Mouse (Mus musculus): ENCODE results near the gene Serpinb1b.
A peak's percentile ranks its signal among the peaks of the same experiment; 100 is the strongest.
"Not testable (repeated sequence)": the region's sequence is repeated elsewhere in the genome, so short reads cannot be mapped to it uniquely, and the experiment has no call there.

Gene Serpinb1b

DNA sequence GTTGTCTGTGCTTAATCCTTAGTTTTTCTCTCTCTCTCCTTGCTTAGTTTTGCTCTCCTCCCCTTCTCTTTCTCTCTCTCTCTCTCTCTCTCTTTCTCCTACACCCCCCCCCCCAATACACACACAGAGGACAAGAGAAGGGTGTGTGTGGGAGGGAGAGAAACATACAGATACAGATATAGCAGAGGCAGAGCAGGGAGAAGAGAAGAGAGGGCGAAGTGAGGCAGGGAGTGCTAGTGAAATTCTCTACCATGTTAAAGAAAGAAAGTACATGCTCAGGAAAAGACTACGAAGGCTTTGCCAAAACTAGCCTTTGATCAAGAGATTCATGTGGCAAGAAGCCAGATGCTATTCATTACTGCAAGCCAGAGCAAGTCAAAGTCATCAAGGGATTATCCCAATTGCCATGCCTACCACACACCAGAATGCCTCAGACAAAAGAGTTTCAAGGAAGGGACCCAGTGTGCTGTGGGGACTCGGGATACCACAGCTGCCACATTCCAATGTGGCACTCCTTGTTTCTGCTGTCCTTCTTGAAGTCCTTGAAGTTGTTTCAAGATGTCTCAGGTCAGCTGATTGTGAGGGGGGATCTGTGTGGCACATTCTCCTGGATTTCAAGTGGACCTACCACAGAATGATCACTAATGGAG is at the start of gene Serpinb1b:
Gene Serpinb1b (plus strand): TSS at position 520 of the 650 bp plus-strand sequence.
- no peak for DNase-seq (ENCODE audit: low spot score in 2 of 2)

DNA sequence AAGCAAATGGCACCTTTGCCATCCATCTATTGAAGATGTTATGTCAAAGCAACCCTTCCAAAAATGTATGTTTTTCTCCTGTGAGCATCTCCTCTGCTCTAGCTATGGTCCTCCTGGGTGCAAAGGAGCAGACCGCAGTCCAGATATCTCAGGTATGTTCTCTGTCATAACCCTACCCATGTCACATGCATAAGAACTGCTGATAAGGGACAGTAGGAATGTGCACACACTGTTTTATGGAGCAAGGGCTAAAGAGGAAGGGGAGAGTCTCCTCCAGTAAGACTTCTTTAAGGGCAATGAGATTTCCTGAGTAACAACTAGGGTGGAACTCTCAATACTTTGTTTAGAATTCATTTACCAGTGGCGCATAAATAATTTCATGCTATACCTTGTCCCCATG is 48.9 kb upstream of the Serpinb1b start:
- not testable (repeated sequence) for DNase-seq (ENCODE audit: low spot score in 2 of 2)

DNA sequence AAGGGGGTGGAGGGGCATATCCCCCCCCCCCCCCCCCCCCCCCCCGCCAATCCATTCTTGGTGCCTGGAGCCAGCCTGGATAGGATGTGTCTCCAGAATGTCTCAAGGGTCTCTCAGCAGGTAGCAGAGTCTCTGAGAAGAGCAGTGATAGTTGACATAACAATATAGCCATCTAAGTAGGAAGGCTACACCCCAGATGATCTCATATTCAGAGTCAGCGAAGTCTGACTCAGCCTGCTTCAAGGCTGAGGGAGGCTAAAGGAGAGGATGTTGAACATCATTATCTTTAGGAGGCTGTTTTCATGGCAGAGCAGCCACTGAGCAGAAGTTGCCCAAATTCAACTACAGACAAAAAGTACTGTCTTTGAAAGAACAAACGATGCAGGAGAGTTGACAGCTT is 48.1 kb upstream of the Serpinb1b start:
- no peak for DNase-seq (ENCODE audit: low spot score in 2 of 2)

DNA sequence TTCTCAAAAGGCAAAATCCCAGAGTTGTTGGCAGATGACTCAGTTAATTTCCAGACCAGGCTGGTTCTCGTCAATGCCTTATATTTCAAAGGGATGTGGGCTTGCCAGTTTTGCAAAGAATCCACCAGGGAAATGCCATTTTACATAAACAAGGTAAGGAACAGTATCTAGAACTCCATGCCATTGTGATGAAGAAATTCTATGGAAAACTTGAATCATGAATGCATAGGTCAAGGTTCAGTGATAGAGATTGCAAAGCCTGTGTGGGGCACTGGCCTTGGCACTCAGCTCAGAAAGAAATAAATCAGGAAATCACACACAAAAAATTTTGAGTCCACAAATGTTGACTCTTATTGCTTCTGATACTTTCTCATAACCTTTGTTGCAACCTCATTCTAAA is 42.9 kb upstream of the Serpinb1b start:
- DNase-seq (ENCODE audit: low spot score in 2 of 2): no peak

DNA sequence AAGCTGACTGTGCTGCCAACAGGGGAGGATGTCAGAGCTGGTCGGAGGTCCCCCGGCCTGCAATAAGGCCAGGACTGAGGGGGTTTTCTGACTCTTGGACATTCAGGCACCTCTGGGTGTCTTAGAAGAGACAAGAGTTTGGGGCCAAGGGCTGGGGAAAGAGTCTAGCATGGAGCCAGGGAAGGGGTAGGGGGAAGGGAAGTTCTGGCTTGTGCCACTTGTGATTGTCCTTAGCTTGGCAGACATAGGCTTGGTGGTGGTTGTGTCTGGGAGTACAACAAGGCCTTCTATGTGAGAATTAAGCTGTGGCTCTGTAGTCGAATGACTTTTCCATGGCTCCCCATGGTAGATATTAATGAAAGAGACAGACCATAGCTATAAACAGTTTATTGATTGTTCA is 34.8 kb upstream of the Serpinb1b start:
- no peak for DNase-seq (ENCODE audit: low spot score in 2 of 2)

DNA sequence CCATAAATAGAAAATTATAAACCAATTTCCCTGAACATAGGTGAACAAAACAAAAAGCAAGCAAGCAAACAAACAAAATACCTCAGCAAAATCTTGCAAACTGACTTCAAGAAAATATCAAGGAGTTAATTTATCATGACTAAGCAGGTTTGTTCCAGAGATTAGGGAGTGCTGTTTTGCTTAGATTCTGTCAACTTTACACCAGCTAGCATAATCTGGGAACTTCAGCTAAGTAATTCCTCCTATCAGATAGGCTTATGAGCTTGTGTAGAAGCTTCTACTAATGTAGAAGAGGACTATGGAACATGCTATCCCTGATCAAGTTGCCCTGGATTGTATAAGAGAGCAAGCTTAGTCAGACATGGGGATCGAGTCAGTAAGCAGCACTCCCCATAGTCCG is 31.1 kb upstream of the Serpinb1b start:
- no peak for DNase-seq (ENCODE audit: low spot score in 2 of 2)

DNA sequence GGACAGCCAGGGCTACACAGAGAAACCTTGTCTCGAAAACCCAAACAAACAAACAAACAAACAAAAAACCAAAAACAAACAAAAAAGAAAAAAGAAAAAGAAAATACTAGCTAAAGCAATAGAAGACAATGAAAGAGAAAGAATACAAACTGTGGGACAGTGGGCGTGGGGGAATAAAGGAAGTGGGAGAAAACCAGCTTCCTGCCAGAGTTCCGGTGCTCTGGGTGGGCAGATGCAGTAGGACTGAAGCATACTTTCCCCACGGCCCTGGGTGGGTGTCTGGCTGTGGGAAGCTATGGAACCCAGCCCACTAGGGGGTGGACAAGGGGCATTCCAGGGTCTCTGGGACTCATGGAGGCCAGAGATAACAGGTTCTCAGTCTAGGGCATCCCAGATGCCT is 30.2 kb upstream of the Serpinb1b start:
- no peak for DNase-seq (ENCODE audit: low spot score in 2 of 2)

DNA sequence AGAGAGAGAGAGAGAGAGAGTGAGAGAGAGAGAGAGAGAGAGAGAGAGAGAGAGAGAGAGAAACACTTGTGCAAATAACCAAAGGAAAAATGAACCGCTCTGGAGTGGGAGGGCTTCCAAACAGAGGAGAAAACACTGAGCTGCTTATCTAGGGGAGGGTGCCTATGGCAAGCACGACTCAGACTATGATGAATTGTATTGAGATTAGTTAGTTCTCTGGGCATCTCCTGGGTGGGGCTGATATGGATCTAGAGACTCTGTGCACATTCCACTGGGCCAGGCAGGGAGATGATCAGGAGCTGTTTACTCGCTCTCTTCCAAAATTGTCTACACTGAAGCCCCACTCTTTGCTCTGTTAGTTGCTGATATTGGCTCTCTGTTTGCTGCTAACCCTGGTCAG is 26.7 kb upstream of the Serpinb1b start:
- no peak for DNase-seq (ENCODE audit: low spot score in 2 of 2)

DNA sequence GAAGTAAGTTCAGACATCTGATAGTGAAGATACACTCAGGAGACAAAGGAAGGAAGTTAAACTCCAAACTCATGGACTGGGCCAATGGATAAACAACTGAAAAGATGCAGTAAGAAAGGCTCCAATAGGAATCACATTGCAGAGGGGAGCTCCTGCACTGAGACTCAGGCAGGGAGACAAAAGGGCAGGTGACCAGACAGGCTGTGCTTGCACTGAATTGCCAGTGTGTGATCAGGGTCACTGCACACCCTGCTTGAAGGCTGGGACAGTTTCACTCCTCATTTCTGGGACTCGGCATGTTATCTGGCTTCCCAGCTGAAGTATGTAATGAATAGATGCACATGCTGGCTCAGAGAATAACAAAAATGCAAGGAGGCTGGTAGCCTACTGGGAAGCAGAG is 15.3 kb upstream of the Serpinb1b start:
- DNase-seq (ENCODE audit: low spot score in 2 of 2): no peak

DNA sequence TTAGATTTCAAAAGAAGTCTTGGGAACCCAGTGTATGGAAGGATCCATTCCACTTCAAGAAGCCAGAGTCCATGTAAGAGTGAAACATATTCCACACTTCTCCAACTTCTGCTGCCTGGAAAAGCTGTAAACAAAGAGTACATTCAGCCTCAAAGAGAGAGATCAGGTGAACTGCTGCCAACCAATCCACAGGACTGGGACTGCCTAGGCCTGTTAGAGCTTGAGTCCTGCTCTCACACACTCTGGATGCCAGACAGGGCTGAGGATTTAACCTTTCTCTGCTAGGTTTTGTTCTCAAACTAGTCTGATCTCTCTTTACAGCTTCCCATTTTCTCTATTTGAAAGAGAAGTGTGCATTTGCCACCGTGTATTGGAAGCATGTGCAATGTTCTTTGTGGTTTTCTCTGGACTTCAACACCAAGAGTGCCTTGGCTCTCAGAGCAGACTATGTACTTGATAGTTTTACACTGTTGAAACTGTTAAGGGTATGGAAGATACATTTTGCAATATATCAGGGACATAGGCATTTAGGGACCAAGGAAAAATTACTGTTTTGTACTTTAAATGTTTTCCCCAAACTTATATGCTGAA is 10.9 kb upstream of the Serpinb1b start:
- no peak for DNase-seq (ENCODE audit: low spot score in 2 of 2)

DNA sequence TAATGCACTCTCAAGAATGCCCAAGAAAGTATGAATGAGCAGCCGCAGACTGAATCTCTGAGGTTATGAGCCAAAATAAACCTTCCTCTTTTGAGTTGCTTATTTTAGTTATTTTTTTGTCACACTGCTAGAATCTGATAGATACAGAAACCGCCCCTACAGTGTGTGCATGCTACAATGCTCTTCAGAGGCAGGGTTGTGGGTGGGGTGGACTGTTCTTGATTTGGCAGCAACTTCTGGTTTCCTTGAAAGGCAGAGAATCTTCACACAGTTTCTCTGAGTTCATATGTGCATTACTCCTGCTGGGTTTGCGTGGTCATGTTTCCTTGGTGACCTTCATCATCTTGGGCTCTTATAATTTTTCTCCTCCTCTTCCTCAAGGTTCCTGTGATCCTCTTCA is 10.2 kb upstream of the Serpinb1b start:
- no peak for DNase-seq (ENCODE audit: low spot score in 2 of 2)

DNA sequence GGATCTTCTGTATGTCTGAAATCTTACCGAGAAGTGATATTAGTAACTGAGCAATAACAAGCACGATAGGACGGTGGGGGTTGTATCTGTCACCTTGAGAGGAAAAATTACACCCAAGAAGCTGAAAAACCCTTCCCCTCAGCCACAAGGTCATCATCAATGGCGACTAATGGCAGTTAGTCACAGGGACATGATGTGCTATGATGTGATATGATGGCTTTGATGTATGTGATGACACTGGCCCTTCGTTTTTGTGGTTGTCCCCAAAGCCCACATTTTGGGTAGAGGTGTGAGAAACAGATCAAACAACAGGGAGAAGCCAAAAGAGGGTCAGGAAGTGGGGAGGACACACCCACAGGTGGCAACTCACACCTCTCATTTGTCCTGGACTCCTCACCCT is 6.6 kb upstream of the Serpinb1b start:
- no peak for DNase-seq (ENCODE audit: low spot score in 2 of 2)

DNA sequence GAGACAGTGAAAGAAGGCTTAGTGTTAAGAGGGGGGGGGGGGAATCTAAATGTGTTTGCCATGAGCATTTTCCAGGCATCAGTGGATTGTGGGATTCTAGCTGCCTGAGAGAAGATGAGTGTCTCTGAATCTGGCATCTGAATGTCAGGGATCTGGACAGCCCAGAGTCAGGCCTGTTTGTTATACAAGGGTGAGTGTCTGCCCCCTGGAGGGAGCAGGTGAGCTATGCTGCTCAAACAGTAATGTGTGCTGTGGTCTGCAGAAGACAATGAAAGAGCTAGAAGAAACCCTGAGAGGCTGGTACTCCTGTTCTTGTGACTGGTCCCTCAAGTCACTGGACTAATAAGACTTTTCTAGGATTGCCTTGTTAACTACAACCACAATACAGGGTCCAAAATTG is 4.3 kb upstream of the Serpinb1b start:
- DNase-seq (ENCODE audit: low spot score in 2 of 2): peak in 1 of 2 experiments; percentile 36

DNA sequence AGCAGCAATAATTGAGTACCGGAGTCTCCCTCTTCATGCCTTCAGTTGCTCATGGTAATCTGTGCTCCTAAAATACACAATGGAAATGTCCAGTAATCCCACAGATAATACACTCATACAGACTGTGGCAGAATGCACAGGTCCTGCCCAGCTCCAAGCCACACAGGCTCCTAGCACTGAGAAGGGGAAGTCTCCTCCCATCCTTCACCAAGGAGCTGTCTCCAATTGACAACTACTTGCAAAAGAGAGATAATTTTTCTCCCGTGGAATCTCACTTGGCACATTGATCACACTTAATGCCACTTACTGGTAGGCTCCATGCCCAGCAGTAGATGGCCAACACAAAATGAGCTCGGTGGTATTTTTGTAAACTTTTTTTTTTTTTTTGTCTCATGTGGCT is 2.1 kb upstream of the Serpinb1b start:
- no peak for DNase-seq (ENCODE audit: low spot score in 2 of 2)

DNA sequence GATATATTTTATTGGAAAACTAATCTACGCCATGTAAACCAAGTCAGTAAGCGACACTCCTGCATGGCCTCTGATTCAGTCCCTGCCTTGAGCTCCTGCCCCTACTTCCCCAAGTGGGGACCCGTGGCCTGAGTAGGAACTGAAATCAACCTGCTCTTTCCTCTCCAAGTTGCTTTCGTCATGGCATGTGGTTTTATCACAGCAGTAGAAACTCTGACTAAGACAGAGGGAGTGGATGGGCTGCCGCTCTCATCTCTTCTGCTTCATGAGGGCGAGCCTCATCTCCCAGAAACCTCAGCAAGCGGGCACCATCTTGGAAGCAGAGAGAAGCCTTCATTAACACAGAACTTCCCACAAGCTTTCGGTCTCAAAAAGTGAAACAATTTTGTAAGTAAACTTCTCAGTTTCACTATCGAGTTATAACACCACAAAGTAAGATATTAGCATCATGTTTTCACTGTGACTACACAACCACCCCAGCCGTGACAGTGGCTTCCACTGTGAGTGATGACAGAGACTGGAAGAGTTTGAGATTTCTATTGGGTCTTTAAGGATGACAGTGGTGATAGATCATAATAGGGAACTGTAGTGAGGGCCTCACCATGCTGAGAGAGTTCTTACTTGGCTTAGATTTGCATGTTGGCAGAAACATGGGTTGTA is 1.2 kb upstream of the Serpinb1b start:
- DNase-seq (ENCODE audit: low spot score in 2 of 2): no peak

DNA sequence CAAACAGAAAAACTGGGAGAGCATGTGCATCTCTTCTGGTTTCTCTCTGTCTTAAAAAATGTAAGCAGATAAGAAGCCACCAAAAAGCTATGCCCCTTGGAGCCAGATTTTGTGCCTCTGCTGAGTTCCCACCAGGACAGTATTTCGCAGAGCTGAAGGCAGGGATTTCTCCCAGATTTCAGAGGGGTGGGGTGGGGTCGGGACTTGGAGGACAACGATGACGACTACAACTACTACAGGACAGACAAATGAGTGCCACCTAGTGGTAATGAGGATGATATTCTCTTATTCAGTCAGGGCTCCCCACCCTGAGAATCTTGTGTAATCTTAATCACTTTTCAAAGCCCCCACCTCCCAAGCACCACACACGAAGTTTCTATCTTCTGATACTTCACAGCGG is 1.0 kb downstream of the Serpinb1b start:
- no peak for DNase-seq (ENCODE audit: low spot score in 2 of 2)

DNA sequence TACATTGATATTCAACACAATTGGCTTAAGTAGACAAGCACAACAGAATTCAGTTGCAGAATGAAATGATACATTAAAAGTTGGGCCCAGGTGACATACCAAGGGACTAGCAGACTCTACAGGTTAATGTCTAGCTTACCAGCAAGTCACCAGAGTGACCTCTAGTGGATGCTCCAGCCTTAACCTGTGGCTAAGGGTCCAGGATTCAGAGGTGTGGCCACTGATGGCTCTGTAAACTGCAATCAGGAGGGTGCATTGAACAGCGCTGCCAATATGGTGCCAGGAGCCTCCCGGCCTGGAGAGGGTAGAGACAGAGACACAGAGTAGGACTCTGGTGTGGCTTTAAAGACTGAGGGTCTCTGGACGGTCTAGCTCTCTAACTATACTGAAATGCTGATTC is 2.0 kb downstream of the Serpinb1b start:
- no peak for DNase-seq (ENCODE audit: low spot score in 2 of 2)

DNA sequence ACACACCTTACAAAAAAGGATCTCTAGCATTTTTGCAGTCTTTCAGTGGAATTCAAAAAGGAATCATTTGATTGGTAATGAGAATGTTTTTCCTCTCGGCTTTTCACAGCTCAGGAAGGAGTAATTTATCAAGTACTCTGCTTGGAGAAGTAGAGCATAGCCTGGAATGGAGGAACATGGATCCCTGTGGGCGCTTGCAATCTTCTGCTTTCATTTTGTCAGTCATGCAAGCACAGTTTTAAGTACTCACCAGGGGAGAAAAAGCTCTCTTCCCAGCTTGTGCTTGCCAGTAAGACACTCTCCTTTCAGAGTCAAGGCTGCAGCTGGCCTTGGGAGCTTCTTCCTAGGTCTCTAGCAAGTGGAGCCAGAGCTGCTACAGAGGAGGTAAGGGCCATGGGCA is 5.5 kb downstream of the Serpinb1b start:
- DNase-seq (ENCODE audit: low spot score in 2 of 2): no peak

DNA sequence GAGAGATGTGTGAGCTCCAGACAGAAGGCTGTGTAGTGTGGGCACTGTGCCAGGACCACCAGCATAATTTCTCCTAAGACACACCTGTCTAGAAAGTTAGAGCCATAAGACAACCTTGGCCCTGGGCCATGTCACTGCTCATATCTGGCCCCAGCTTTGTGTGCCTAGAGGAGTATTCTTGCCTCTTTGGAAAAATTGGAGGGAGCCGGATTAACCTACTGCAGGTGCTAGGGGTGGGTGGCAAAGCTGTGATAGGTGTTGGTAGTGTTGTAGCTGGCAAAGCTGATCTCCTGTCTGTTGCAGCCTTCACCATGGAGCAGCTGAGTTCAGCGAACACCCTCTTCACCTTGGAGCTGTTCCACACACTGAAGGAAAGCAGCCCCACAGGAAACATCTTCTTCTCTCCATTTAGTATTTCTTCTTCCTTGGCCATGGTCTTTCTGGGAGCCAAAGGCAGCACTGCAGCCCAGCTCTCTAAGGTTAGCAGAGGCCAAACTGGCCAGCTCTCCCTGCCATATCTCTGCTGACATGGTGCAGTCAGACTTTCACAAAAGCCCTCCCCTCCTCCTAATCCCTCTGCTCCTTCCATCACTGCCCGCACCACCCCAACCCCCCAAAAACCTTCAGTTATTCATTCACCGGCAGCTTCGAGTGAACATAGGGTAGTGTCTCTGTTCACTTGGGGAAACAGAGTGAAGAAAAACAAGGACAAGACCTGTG is 6.8 kb downstream of the Serpinb1b start:
- no peak for DNase-seq (ENCODE audit: low spot score in 2 of 2)

DNA sequence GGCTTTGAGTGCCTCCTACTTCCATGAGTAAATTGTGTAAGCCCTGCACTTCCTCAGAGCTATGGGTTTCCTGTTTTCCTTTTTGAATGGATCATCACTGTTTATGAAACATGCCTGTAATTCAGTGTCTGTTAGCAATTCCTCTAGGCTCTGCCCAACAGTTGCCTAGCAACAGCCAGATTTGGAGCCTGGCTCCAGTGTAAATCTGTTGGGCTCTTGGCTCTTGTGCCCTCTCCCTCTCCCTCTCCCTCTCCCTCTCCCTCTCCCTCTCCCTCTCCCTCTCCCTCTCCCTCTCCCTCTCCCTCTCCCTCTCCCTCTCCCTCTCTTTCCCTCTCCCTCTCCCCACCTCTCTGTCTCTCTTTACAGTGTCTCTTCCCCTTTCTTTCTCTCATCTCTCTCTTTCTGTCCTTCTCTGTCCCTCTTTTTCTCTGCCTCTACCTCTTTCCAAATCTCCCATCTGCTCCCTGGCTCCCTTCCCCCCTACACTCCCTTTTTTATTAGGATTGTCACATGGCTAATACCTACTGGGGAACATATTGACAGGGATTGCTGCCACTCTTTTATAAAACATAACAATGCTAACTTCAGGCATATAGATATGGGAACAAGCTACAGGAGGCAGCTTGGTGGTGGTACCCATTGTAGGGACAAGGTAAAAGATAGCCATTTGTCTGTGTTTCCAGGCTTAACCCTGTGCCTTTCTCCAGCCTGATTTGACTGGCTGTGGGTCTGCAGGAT is 7.5 kb downstream of the Serpinb1b start:
- DNase-seq (ENCODE audit: low spot score in 2 of 2): no peak

DNA sequence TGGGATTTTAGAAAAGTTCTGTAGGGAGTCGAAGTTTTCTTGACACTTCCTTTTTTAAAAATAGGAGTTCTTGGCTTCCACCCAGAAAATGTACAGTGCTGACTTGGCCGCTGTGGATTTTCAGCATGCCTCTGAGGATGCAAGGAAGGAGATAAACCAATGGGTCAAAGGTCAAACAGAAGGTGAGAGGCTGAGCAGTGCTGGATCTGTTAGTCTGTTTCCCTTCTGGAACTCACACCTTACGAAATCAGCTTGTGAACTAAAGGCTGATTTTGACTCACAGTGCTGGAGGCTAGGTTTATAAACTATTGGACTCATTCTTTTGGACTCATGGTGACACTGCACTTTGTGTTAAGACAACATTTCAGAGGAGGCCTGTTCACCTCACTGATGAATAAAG is 11.2 kb downstream of the Serpinb1b start:
- no peak for DNase-seq (ENCODE audit: low spot score in 2 of 2)

DNA sequence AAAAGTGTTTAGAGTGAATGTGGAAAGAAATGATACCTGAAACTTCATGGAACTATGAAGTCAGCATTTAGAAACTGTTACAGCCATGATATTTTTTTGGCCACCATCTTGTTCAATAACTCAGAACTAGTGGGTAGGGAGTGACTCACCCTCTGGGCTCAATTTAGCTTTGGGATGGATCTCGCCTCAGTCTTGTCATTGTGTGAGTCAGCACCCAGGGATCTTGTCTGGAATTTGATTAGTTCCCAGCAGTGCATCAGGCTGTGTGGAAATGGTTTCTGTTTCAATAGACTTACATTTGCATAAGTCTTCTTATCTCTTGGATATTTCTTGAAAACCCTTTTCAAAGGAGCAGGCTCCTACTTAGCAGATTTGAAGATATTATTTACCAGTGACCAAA is 12.2 kb downstream of the Serpinb1b start:
- DNase-seq (ENCODE audit: low spot score in 2 of 2): no peak
